Comparison of ENCODE assay signal across 10 mouse cellular contexts in genomic region chr2:160884830-160885229, GRCm38 (mm10). TPM values are rescaled to one million over a fixed set of nuclear protein-coding genes. Genes with fewer than 3 reads are reported as not detected.
DNase-seq lines count a peak whose midpoint lies in the region; ATAC-seq and TF ChIP-seq lines count a peak whose summit lies in the region.
"Had no signal": no experiment of that assay in that cellular context is flagged by ENCODE, and none has a peak within 500 bp of the region (broad histone marks: within the 10 kb centered on the region; RNA-seq: fewer than 3 reads in every experiment).

No protein-coding gene starts in this region.

- H3K27me3 ChIP-seq in heart, embryonic 12.5 days (replicated peaks): 0 out of 2 replicates have a peak, but pooled peaks cover 10% of the 10 kb centered on the region
- H3K27me3 ChIP-seq: liver, embryonic 15.5 days had no signal

- no peak overlapping the region for H3K9ac ChIP-seq in heart, embryonic 12.5 days
- H3K9ac ChIP-seq: liver, embryonic 15.5 days had no signal

- 15% methylated on average over 2 of the region's 2 CpGs for WGBS in heart, embryonic 12.5 days
- 30% methylated on average over 2 of the region's 2 CpGs for WGBS in bone marrow, adult 2 months

- H3K4me1 ChIP-seq in heart, embryonic 12.5 days (replicated peaks): peaks cover 31% of the 10 kb centered on the region
- H3K4me1 ChIP-seq in bone marrow, adult 2 months (ENCODE audit: control insufficient read depth, insufficient read depth, low read length): no peaks in the 10 kb centered on the region

- H3K27ac ChIP-seq in heart, embryonic 12.5 days (ENCODE audit: poor library complexity, severe bottlenecking): no peak overlapping the region
- no peak overlapping the region for H3K27ac ChIP-seq in bone marrow, adult 2 months (ENCODE audit: control insufficient read depth, insufficient read depth, low read depth, low read length, poor library complexity)
- H3K27ac ChIP-seq: liver, embryonic 15.5 days had no signal

- ATAC-seq in heart, embryonic 12.5 days (ENCODE audit: insufficient number of reproducible peaks, low FRiP score): no peak

- TF ChIP-seq CTCF in bone marrow, adult 2 months (IDR thresholded peaks at IDR 0.05; ENCODE audit: control insufficient read depth, insufficient read depth, low read length): peak; percentile 68

- H3K36me3 ChIP-seq in heart, embryonic 12.5 days: no peaks in the 10 kb centered on the region
- H3K36me3 ChIP-seq: liver, embryonic 15.5 days had no signal

- H3K4me3 ChIP-seq in heart, embryonic 12.5 days: no peak overlapping the region
- no peak overlapping the region for H3K4me3 ChIP-seq in bone marrow, adult 2 months (replicated peaks; ENCODE audit: control insufficient read depth, low read depth, low read length)
- H3K4me3 ChIP-seq: erythroblast, embryonic 14.5 days; liver, embryonic 15.5 days had no signal

- no peak for TF ChIP-seq POLR2A in bone marrow, adult 2 months (IDR thresholded peaks at IDR 0.05; ENCODE audit: borderline replicate concordance, control insufficient read depth, low read depth, low read length)

- peak; percentile 49 to 79 for DNase-seq in heart, adult 18-20 months
- DNase-seq in spleen, adult 12 weeks (ENCODE audit: low spot score): peak; percentile 17
- no peak for DNase-seq in spleen, postnatal 14 days (ENCODE audit: low spot score in 2 of 2)
- DNase-seq in induced T-regulatory cell, adult 2 months (ENCODE audit: low read depth): peak; percentile 75
- DNase-seq in retina, postnatal 1 day: peak; percentile 79
- no peak for DNase-seq in ovary, postnatal 14 days (ENCODE audit: low spot score)

- no peak overlapping the region for H3K4me2 ChIP-seq in heart, embryonic 12.5 days
- H3K4me2 ChIP-seq: liver, embryonic 15.5 days had no signal

- H3K9me3 ChIP-seq in heart, embryonic 12.5 days (replicated peaks): no peaks in the 10 kb centered on the region
- H3K9me3 ChIP-seq: liver, embryonic 15.5 days had no signal

RNA-seq across cellular contexts. Expression of gene Lpin3, which starts 4.4 kb away (rescaled TPM):
- total RNA-seq in heart, adult 18-20 months (2021): 1 to 10 TPM; 3.9 to 6.3 TPM
- 1.4 and 2.3 TPM in 2 replicates for polyA plus RNA-seq in heart, embryonic 12.5 days (2016; fragmentation: Nextera tagmentation; extraction: Ambion mirVana)
- 1.9 TPM in 1 of 2 replicates, not detected in the other for polyA plus RNA-seq in bone marrow, adult 2 months (2011; ENCODE audit: insufficient read depth, insufficient read length, low replicate concordance, missing spikeins)
- polyA plus RNA-seq: erythroblast, embryonic 14.5 days had no signal

RNA-seq across cellular contexts. Expression of gene Zhx3, which starts 12.0 kb away (rescaled TPM):
- 10 to 100 TPM; 34.5 to 39.3 TPM for total RNA-seq in heart, adult 18-20 months (2021)
- polyA plus RNA-seq in heart, embryonic 12.5 days (2016; fragmentation: Nextera tagmentation; extraction: Ambion mirVana): 8.9 and 9.8 TPM in 2 replicates
- polyA plus RNA-seq in bone marrow, adult 2 months (2011; ENCODE audit: insufficient read depth, insufficient read length, low replicate concordance, missing spikeins): 2.9 and 3.5 TPM in 2 replicates

RNA-seq across cellular contexts. Expression of gene Emilin3, which starts 27.3 kb away (rescaled TPM):
- 1 to 10 TPM in 1 of 2 experiments, under 1 TPM in 1; 0.89 to 1.4 TPM for total RNA-seq in heart, adult 18-20 months (2021)
- polyA plus RNA-seq in heart, embryonic 12.5 days (2016; fragmentation: Nextera tagmentation; extraction: Ambion mirVana): 2.8 and 3.1 TPM in 2 replicates
- 0.57 TPM in 1 of 2 replicates, not detected in the other for polyA plus RNA-seq in bone marrow, adult 2 months (2011; ENCODE audit: insufficient read depth, insufficient read length, low replicate concordance, missing spikeins)
- polyA plus RNA-seq: erythroblast, embryonic 14.5 days had no signal

Comparison
In these comparisons a context has a peak if more than half of its experiments do, and no peak if none do; other contexts are left out.
1. DNase-seq: peak in heart, adult 18-20 months (2 of 2), spleen, adult 12 weeks (single experiment), induced T-regulatory cell, adult 2 months (single experiment) and retina, postnatal 1 day (single experiment); none in spleen, postnatal 14 days (0 of 2) and ovary, postnatal 14 days (single experiment).